Comparison of ENCODE assay signal across 12 mouse cellular contexts in the genomic region with DNA sequence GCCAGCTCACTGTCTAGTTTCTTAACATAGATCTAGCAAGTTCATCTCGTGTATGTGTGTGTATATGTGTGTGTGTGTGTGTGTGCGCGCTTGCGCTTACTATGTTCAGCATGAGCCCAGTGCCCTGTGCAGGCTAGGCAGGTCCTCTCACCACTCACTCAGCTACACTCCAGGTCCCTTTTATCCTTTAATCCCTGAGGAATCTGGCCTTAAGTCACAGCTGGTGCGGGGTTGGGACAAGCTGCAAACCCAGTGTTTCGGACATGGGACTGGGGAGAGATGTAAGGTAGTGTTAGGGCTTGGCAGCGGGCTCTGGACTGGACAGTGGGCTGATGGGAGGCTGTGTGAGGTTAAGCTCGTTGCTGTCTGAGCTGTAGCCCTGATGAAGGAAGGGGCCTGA. TPM values are rescaled to one million over a fixed set of nuclear protein-coding genes. Genes with fewer than 3 reads are reported as not detected.
DNase-seq lines count a peak whose midpoint lies in the region; ATAC-seq and TF ChIP-seq lines count a peak whose summit lies in the region.
"Had no signal": no experiment of that assay in that cellular context is flagged by ENCODE, and none has a peak within 500 bp of the region (broad histone marks: within the 10 kb centered on the region; RNA-seq: fewer than 3 reads in every experiment).

No protein-coding gene starts in this region.

- no peak for DNase-seq in heart, postnatal 0 days (ENCODE audit: low spot score)
- no peak for DNase-seq in lung, postnatal 36 days
- DNase-seq in frontal cortex, adult 2 months (ENCODE audit: extremely low spot score in 1 of 2, low spot score in 1 of 2) = no peak
- DNase-seq: right cerebral cortex, postnatal 4 days; thymus, adult 2 months had no signal

- 0 out of 2 replicates have a peak overlapping the region, but pooled peaks have one; percentile 13 for H3K9ac ChIP-seq in hindbrain, embryonic 12.5 days
- no peak overlapping the region; the same call in 1 of the 2 replicates for H3K9ac ChIP-seq in hindbrain, embryonic 16.5 days (ENCODE audit: low read depth, low read length)
- no peak overlapping the region for H3K9ac ChIP-seq in embryonic facial prominence, embryonic 12.5 days
- no peak overlapping the region; the same call in 1 of the 2 replicates for H3K9ac ChIP-seq in heart, postnatal 0 days (replicated peaks; ENCODE audit: low read depth, low read length)
- H3K9ac ChIP-seq in neural tube, embryonic 15.5 days (replicated peaks) = no peak overlapping the region
- H3K9ac ChIP-seq: liver, embryonic 14.5 days had no signal

- H3K9me3 ChIP-seq in hindbrain, embryonic 12.5 days (replicated peaks) = no peaks in the 10 kb centered on the region
- no peaks in the 10 kb centered on the region for H3K9me3 ChIP-seq in hindbrain, embryonic 16.5 days (ENCODE audit: control insufficient read depth, low read length)
- no peaks in the 10 kb centered on the region for H3K9me3 ChIP-seq in embryonic facial prominence, embryonic 12.5 days
- H3K9me3 ChIP-seq in heart, postnatal 0 days (replicated peaks; ENCODE audit: control insufficient read depth, low read length) = no peaks in the 10 kb centered on the region
- no peaks in the 10 kb centered on the region for H3K9me3 ChIP-seq in neural tube, embryonic 15.5 days (replicated peaks)
- H3K9me3 ChIP-seq: G1E had no signal

- WGBS in hindbrain, embryonic 12.5 days = 82% methylated on average over 8 of the region's 8 CpGs
- 70% methylated on average over 8 of the region's 8 CpGs for WGBS in hindbrain, embryonic 16.5 days
- WGBS in embryonic facial prominence, embryonic 12.5 days = 66% methylated on average over 8 of the region's 8 CpGs
- 44% methylated on average over 8 of the region's 8 CpGs for WGBS in heart, postnatal 0 days
- 83% methylated on average over 8 of the region's 8 CpGs for WGBS in neural tube, embryonic 15.5 days

- no peak for ATAC-seq in hindbrain, embryonic 12.5 days (ENCODE audit: low FRiP score)
- ATAC-seq in hindbrain, embryonic 16.5 days = no peak
- no peak for ATAC-seq in embryonic facial prominence, embryonic 12.5 days (ENCODE audit: insufficient number of reproducible peaks, insufficient read depth, low FRiP score, low TSS enrichment)
- no peak for ATAC-seq in heart, postnatal 0 days (ENCODE audit: insufficient read depth, low read depth)
- no peak for ATAC-seq in neural tube, embryonic 15.5 days (ENCODE audit: low FRiP score)
- ATAC-seq: intestine, embryonic 16.5 days had no signal

- H3K27me3 ChIP-seq in hindbrain, embryonic 12.5 days = no peaks in the 10 kb centered on the region
- H3K27me3 ChIP-seq in hindbrain, embryonic 16.5 days (replicated peaks; ENCODE audit: control insufficient read depth, insufficient read depth, low read length) = no peaks in the 10 kb centered on the region
- no peaks in the 10 kb centered on the region for H3K27me3 ChIP-seq in embryonic facial prominence, embryonic 12.5 days
- H3K27me3 ChIP-seq in heart, postnatal 0 days (ENCODE audit: control insufficient read depth, insufficient read depth, low read length) = no peaks in the 10 kb centered on the region
- no peaks in the 10 kb centered on the region for H3K27me3 ChIP-seq in neural tube, embryonic 15.5 days (replicated peaks)

- TF ChIP-seq CTCF in heart, postnatal 0 days (IDR thresholded peaks at IDR 0.05; ENCODE audit: low read depth) = no peak

- H3K36me3 ChIP-seq in hindbrain, embryonic 12.5 days = no peaks in the 10 kb centered on the region
- no peaks in the 10 kb centered on the region for H3K36me3 ChIP-seq in hindbrain, embryonic 16.5 days (ENCODE audit: control insufficient read depth, insufficient read depth, low read length)
- H3K36me3 ChIP-seq in embryonic facial prominence, embryonic 12.5 days = no peaks in the 10 kb centered on the region
- no peaks in the 10 kb centered on the region for H3K36me3 ChIP-seq in heart, postnatal 0 days (replicated peaks; ENCODE audit: control insufficient read depth, insufficient read depth, low read length)
- no peaks in the 10 kb centered on the region for H3K36me3 ChIP-seq in neural tube, embryonic 15.5 days

- H3K4me1 ChIP-seq in hindbrain, embryonic 12.5 days = peaks cover 85% of the 10 kb centered on the region
- peaks cover 63% of the 10 kb centered on the region for H3K4me1 ChIP-seq in hindbrain, embryonic 16.5 days (ENCODE audit: control insufficient read depth, insufficient read depth, low read depth, low read length)
- H3K4me1 ChIP-seq in embryonic facial prominence, embryonic 12.5 days = peaks cover 82% of the 10 kb centered on the region
- peaks cover 56% of the 10 kb centered on the region for H3K4me1 ChIP-seq in heart, postnatal 0 days (ENCODE audit: control insufficient read depth, insufficient read depth)
- H3K4me1 ChIP-seq in neural tube, embryonic 15.5 days = peaks cover 81% of the 10 kb centered on the region

- TF ChIP-seq EP300 in heart, postnatal 0 days (IDR thresholded peaks at IDR 0.05; ENCODE audit: low read depth) = no peak

- H3K27ac ChIP-seq in hindbrain, embryonic 12.5 days = peak overlapping the region; percentile 48
- no peak overlapping the region for H3K27ac ChIP-seq in hindbrain, embryonic 16.5 days (ENCODE audit: low read depth, low read length)
- H3K27ac ChIP-seq in embryonic facial prominence, embryonic 12.5 days = 0 out of 2 replicates have a peak overlapping the region, but pooled peaks have one; percentile 7
- H3K27ac ChIP-seq in heart, postnatal 0 days (ENCODE audit: low read depth) = peak overlapping the region; percentile 58
- peak overlapping the region; percentile 10; the same call in 1 of the 2 replicates for H3K27ac ChIP-seq in neural tube, embryonic 15.5 days (replicated peaks)
- H3K27ac ChIP-seq: liver, embryonic 14.5 days had no signal

- H3K4me3 ChIP-seq in hindbrain, embryonic 12.5 days = no peak overlapping the region
- H3K4me3 ChIP-seq in hindbrain, embryonic 16.5 days (ENCODE audit: low read length) = no peak overlapping the region
- no peak overlapping the region for H3K4me3 ChIP-seq in embryonic facial prominence, embryonic 12.5 days
- no peak overlapping the region for H3K4me3 ChIP-seq in heart, postnatal 0 days (ENCODE audit: low read depth, low read length)
- H3K4me3 ChIP-seq in neural tube, embryonic 15.5 days (replicated peaks) = no peak overlapping the region

- no peak overlapping the region for H3K4me2 ChIP-seq in hindbrain, embryonic 12.5 days (replicated peaks)
- no peak overlapping the region for H3K4me2 ChIP-seq in hindbrain, embryonic 16.5 days (ENCODE audit: low read length)
- no peak overlapping the region for H3K4me2 ChIP-seq in embryonic facial prominence, embryonic 12.5 days (replicated peaks)
- H3K4me2 ChIP-seq in heart, postnatal 0 days (ENCODE audit: low read depth, low read length) = no peak overlapping the region
- no peak overlapping the region for H3K4me2 ChIP-seq in neural tube, embryonic 15.5 days

RNA-seq across cellular contexts. Expression of a gene that starts 19.1 kb away (rescaled TPM):
- polyA plus RNA-seq in hindbrain, embryonic 12.5 days (2016; fragmentation: Nextera tagmentation; extraction: Ambion mirVana) = 111 and 114 TPM in 2 replicates
- polyA plus RNA-seq in hindbrain, embryonic 16.5 days (2015; fragmentation: Nextera tagmentation; extraction: Ambion mirVana) = 49.7 and 66.2 TPM in 2 replicates
- 81.8 and 83.2 TPM in 2 replicates for polyA plus RNA-seq in embryonic facial prominence, embryonic 12.5 days (2016; fragmentation: Nextera tagmentation; extraction: Ambion mirVana)
- 66.5 and 74.1 TPM in 2 replicates for total RNA-seq in heart, postnatal 0 days (2014; rRNA removed; ENCODE audit: low replicate concordance)
- 16.1 and 19.5 TPM in 2 replicates for polyA plus RNA-seq in heart, postnatal 0 days (2015; fragmentation: Nextera tagmentation; extraction: Ambion mirVana)
- 56.6 and 59.9 TPM in 2 replicates for polyA plus RNA-seq in neural tube, embryonic 15.5 days (2015; fragmentation: Nextera tagmentation; extraction: Ambion mirVana)
- 106 and 118 TPM in 2 replicates for polyA plus RNA-seq in frontal cortex, adult 2 months (2012; rRNA removed)
